Mouse (Mus musculus) WW6 (cell line): Measurements from ENCODE around the gene Eif2b2.

Experiments used
- DNase-seq: peaks from one replicate; pipeline ENCODE4 v3.0.0-alpha.2; 2013; ENCODE audit warnings: low read depth, low spot score

Eif2b2 gene

DNA sequence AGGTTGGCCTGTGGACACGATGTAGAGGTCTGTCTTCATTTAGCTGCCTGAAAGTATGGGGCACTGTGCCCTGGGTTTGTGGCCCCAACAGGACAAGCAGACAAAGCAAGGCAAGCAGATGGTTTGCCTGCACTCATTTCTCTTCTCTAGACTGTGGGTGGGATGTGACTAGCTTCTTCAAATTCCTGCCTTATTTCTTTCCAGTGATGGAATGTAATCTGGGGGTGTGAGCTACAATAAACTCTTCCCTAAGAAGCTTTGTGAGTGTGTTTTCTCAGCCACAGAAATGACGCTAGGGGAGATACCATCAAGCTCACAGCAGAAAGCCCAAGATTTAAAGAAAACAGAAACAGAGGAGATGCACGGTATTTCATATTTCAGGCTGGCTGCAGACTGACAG lies 32.8 kb downstream of the Eif2b2 start:
- DNase-seq, result no peak

GRCm38 (mm10) chr12:85256074-85256751 lies 36.9 kb downstream of the Eif2b2 start:
- no peak for DNase-seq

GRCm38 (mm10) chr12:85257008-85257639 lies 37.8 kb downstream of the Eif2b2 start:
- DNase-seq, result no peak

GRCm38 (mm10) chr12:85262489-85262888 lies 43.2 kb downstream of the Eif2b2 start:
- DNase-seq, result no peak

GRCm38 (mm10) chr12:85263190-85263589 lies 43.9 kb downstream of the Eif2b2 start:
- no peak for DNase-seq

GRCm38 (mm10) chr12:85264531-85264930 lies 45.2 kb downstream of the Eif2b2 start:
- no peak for DNase-seq

DNA sequence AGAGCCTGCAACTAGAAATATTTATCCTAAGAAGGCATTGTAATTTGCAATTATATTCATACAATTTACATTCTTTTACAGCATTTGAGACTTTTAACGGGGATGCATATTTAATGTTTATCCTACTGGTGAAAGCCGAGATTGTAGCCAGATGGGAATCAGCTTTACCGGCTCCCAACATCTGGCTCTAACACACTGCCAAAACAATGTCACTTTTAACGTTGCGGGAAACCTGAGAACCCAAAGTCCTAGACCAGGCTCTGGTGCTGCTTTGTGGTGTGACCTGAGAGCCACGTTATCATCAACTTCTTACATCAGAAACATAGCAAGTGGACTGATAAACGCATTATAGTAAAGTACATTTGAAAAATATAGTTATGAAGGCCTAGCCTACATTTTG lies 45.7 kb downstream of the Eif2b2 start:
- DNase-seq, result no peak

GRCm38 (mm10) chr12:85266248-85266647 lies 47.0 kb downstream of the Eif2b2 start:
- DNase-seq, result no peak

DNA sequence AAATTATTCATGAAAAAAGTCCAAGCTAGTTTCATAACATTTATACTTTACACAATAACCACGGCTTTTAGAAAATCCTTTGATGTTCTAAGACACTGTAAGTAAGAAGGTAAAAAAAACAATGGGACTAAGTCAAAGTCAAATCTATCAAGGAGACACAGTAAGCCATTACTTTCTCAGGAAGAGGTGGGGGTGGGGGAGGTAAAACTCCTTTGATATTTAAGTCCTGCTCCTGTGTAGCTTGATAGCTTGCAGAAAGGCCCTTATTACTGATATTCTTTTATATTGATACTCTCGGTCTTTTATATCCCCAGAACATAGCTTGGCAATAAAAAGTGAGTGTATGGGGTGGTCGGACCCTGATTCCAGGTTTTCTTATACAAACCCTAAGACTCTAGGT lies 50.5 kb downstream of the Eif2b2 start:
- DNase-seq, result no peak

- peak; percentile 86 for DNase-seq
Measured at GRCm38 (mm10) chr12:85270319-85270718, 51.0 kb downstream of the Eif2b2 start, which contains the start of gene Mlh3. TSS of gene Mlh3 (minus strand) at chr12:85270599.

GRCm38 (mm10) chr12:85271132-85271842 lies 52.0 kb downstream of the Eif2b2 start:
- DNase-seq, result no peak

- no peak for DNase-seq
Measured at GRCm38 (mm10) chr12:85271843-85272206, 52.5 kb downstream of the Eif2b2 start.

DNA sequence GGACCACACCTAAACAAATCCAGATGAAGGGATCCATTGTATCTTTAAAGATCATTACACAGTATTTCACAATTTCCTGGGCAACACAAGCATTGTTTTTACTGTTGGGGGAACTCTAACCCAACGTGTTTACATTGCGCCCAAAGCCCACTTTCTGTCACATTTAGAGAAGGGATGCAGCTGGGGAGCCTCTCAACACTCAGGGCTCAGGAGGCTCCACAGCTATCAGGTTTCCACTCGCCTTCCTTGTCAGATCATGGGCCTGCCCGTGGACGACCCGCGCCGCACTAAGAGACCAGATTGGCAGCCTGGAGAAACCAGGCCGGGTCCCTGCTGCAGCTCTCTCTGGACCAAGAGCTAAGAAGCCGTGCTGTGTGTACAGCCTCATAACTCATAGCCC lies 54.2 kb downstream of the Eif2b2 start:
- no peak for DNase-seq
